Mouse (Mus musculus): ENCODE measurements around the gene A530016L24Rik. TPM values are rescaled to one million over a fixed set of nuclear protein-coding genes. Genes with fewer than 3 reads are reported as not detected.

The A530016L24Rik gene
- polyA plus RNA-seq (2015; fragmentation: Illumina TruSeq; extraction: RNeasy Lipid Tissue Mini Kit (QIAGEN cat#74804); ENCODE audit: low read depth, low replicate concordance), result not detected

DNA sequence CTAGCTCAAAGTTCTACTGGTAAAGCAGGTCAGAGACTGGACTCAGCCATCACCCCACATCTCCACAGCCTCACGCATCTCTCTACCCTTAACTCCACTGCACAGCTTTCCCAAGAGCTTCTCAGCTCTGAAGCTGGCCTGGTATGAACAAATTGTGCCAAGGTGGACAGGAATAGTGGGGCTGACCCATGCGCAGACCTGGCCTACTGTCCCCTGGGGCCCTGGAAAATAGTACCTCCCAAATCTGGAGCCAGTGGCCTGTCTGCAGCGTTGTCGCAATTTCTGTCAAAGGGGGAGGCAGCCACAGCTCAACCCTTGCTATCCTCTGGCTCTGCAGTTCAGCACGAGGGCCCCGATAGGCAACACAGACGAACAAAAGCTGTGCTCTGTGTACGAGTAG lies at the start of gene A530016L24Rik:
A530016L24Rik (plus strand) TSS at position 315 of the 400 bp plus-strand sequence.

DNA sequence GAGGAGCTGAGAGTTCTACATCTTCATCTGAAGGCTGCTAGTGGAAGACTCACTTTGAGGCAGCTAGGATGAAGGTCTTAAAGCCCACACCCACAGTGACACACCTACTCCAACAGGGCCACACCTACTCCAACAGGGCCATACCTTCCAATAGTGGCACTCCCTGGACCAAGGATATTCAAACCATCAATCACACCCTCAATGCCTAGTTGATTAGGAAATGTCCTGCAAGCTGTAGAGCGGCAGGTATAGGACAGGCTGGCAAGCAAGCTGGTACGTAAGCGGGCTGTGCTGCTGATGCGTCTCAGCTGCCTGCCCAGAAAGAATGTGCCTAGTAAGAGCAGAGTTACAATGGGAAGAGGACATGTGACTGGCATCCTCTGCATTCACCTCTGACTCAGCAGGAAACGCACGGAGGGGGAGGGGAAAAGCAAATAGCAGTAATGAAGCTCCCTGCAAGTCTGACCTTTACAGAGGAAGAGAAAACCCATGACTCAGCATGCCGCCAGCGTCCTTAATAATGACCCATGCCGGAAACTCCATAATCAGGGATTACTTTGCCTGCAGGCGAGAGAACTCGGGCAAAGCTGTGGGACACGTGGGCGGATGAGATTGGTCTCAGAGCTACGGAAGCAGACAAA lies 27.6 kb downstream of the A530016L24Rik start, which contains the start of gene Tmem179:
Tmem179 (minus strand) TSS at position 51 of the 641 bp plus-strand sequence.

Other genes with a start within 250 kb of the A530016L24Rik start
- 114 TPM for gene Tmem179, start 27.3 kb downstream of the A530016L24Rik start, polyA plus RNA-seq (2015; fragmentation: Illumina TruSeq; extraction: RNeasy Lipid Tissue Mini Kit (QIAGEN cat#74804); ENCODE audit: low read depth, low replicate concordance)
- gene Inf2, start 99.3 kb downstream of the A530016L24Rik start, polyA plus RNA-seq (2015; fragmentation: Illumina TruSeq; extraction: RNeasy Lipid Tissue Mini Kit (QIAGEN cat#74804); ENCODE audit: low read depth, low replicate concordance), result 124 TPM
- 27.5 TPM for gene Adssl1, start 130.6 kb downstream of the A530016L24Rik start, polyA plus RNA-seq (2015; fragmentation: Illumina TruSeq; extraction: RNeasy Lipid Tissue Mini Kit (QIAGEN cat#74804); ENCODE audit: low read depth, low replicate concordance)
- gene Siva1, start 155.2 kb downstream of the A530016L24Rik start, polyA plus RNA-seq (2015; fragmentation: Illumina TruSeq; extraction: RNeasy Lipid Tissue Mini Kit (QIAGEN cat#74804); ENCODE audit: low read depth, low replicate concordance), result 19.1 TPM
- gene Akt1, start 185.4 kb downstream of the A530016L24Rik start, polyA plus RNA-seq (2015; fragmentation: Illumina TruSeq; extraction: RNeasy Lipid Tissue Mini Kit (QIAGEN cat#74804); ENCODE audit: low read depth, low replicate concordance), result 129 TPM
- gene Zbtb42, start 189.4 kb downstream of the A530016L24Rik start, polyA plus RNA-seq (2015; fragmentation: Illumina TruSeq; extraction: RNeasy Lipid Tissue Mini Kit (QIAGEN cat#74804); ENCODE audit: low read depth, low replicate concordance), result 0.97 TPM
- 91.5 TPM for gene Cep170b, start 231.0 kb downstream of the A530016L24Rik start, polyA plus RNA-seq (2015; fragmentation: Illumina TruSeq; extraction: RNeasy Lipid Tissue Mini Kit (QIAGEN cat#74804); ENCODE audit: low read depth, low replicate concordance)

Measured in brain, adult 10 weeks (tissue).